In genomic region chr2:164805332-164805718, GRCm38 (mm10) we compare ENCODE assay signal across 8 mouse cellular contexts. TPM values are rescaled to one million over a fixed set of nuclear protein-coding genes. Genes with fewer than 3 reads are reported as not detected.
A peak's percentile ranks its signal among the peaks of the same experiment; 100 is the strongest.
DNase-seq lines count a peak whose midpoint lies in the region; ATAC-seq and TF ChIP-seq lines count a peak whose summit lies in the region.

No protein-coding gene starts in this region.

- peak overlapping the region; percentile 61 for H3K9ac ChIP-seq in heart, postnatal 0 days (replicated peaks; ENCODE audit: low read depth, low read length)
- H3K9ac ChIP-seq in hindbrain, embryonic 16.5 days (ENCODE audit: low read depth, low read length) = peak overlapping the region; percentile 75
- H3K9ac ChIP-seq in midbrain, embryonic 13.5 days (replicated peaks) = peak overlapping the region; percentile 82

- peak overlapping the region; percentile 86 for H3K27ac ChIP-seq in heart, postnatal 0 days (ENCODE audit: low read depth)
- peak overlapping the region; percentile 73 for H3K27ac ChIP-seq in hindbrain, embryonic 16.5 days (ENCODE audit: low read depth, low read length)
- peak overlapping the region; percentile 90 for H3K27ac ChIP-seq in midbrain, embryonic 13.5 days

- H3K4me2 ChIP-seq in heart, postnatal 0 days (ENCODE audit: low read depth, low read length) = peak overlapping the region; percentile 78
- peak overlapping the region; percentile 72 for H3K4me2 ChIP-seq in hindbrain, embryonic 16.5 days (ENCODE audit: low read length)
- peak overlapping the region; percentile 77 for H3K4me2 ChIP-seq in midbrain, embryonic 13.5 days (replicated peaks)

- peak; percentile 39 for ATAC-seq in heart, postnatal 0 days (ENCODE audit: insufficient read depth, low read depth)
- peak; percentile 15 for ATAC-seq in hindbrain, embryonic 16.5 days
- ATAC-seq in midbrain, embryonic 13.5 days = peak; percentile 72; the same call in 1 of the 2 replicates

- DNase-seq in heart, postnatal 0 days (ENCODE audit: low spot score) = no peak
- DNase-seq in heart, postnatal 14 days = no peak
- DNase-seq in brain, adult 2 months (ENCODE audit: low read depth, low spot score) = peak; percentile 67
- no peak for DNase-seq in urinary bladder, postnatal 25 days (ENCODE audit: low spot score)
- no peak for DNase-seq in left cerebral cortex, adult 11 months (ENCODE audit: low spot score)
- no peak for DNase-seq in frontal cortex, adult 2 months (ENCODE audit: extremely low spot score in 1 of 2, low spot score in 1 of 2)

- WGBS in heart, postnatal 0 days = 2% methylated on average over 21 of the region's 21 CpGs
- 2% methylated on average over 21 of the region's 21 CpGs for WGBS in hindbrain, embryonic 16.5 days
- WGBS in midbrain, embryonic 13.5 days = under 1% methylated on average over 21 of the region's 21 CpGs

- intact Hi-C loops in heart, postnatal 14 days (cut with DNase I) = no loop called here

- H3K9me3 ChIP-seq in heart, postnatal 0 days (replicated peaks; ENCODE audit: control insufficient read depth, low read length) = no peaks in the 10 kb centered on the region
- H3K9me3 ChIP-seq in hindbrain, embryonic 16.5 days (ENCODE audit: control insufficient read depth, low read length) = no peaks in the 10 kb centered on the region
- no peaks in the 10 kb centered on the region for H3K9me3 ChIP-seq in midbrain, embryonic 13.5 days

- peaks cover 18% of the 10 kb centered on the region for H3K4me1 ChIP-seq in heart, postnatal 0 days (ENCODE audit: control insufficient read depth, insufficient read depth)
- H3K4me1 ChIP-seq in hindbrain, embryonic 16.5 days (ENCODE audit: control insufficient read depth, insufficient read depth, low read depth, low read length) = peaks cover 21% of the 10 kb centered on the region
- H3K4me1 ChIP-seq in midbrain, embryonic 13.5 days (replicated peaks) = peaks cover 38% of the 10 kb centered on the region

- peak overlapping the region; percentile 81 for H3K4me3 ChIP-seq in heart, postnatal 0 days (ENCODE audit: low read depth, low read length)
- H3K4me3 ChIP-seq in hindbrain, embryonic 16.5 days (ENCODE audit: low read length) = peak overlapping the region; percentile 55
- peak overlapping the region; percentile 85 for H3K4me3 ChIP-seq in midbrain, embryonic 13.5 days (replicated peaks)

- no peak for TF ChIP-seq EP300 in heart, postnatal 0 days (IDR thresholded peaks at IDR 0.05; ENCODE audit: low read depth)

- no peak for TF ChIP-seq CTCF in heart, postnatal 0 days (IDR thresholded peaks at IDR 0.05; ENCODE audit: low read depth)

- H3K36me3 ChIP-seq in heart, postnatal 0 days (replicated peaks; ENCODE audit: control insufficient read depth, insufficient read depth, low read length) = peaks cover 5% of the 10 kb centered on the region; the same call in 1 of the 2 replicates
- H3K36me3 ChIP-seq in hindbrain, embryonic 16.5 days (ENCODE audit: control insufficient read depth, insufficient read depth, low read length) = no peaks in the 10 kb centered on the region
- H3K36me3 ChIP-seq in midbrain, embryonic 13.5 days = peaks cover 35% of the 10 kb centered on the region

- no peaks in the 10 kb centered on the region for H3K27me3 ChIP-seq in heart, postnatal 0 days (ENCODE audit: control insufficient read depth, insufficient read depth, low read length)
- H3K27me3 ChIP-seq in hindbrain, embryonic 16.5 days (replicated peaks; ENCODE audit: control insufficient read depth, insufficient read depth, low read length) = no peaks in the 10 kb centered on the region
- no peaks in the 10 kb centered on the region for H3K27me3 ChIP-seq in midbrain, embryonic 13.5 days

RNA-seq across cellular contexts. Expression of gene Zswim3, which starts 0.4 kb away (rescaled TPM):
- total RNA-seq in heart, postnatal 0 days (2014; rRNA removed; ENCODE audit: low replicate concordance) = 0.93 and 2.8 TPM in 2 replicates
- polyA plus RNA-seq in heart, postnatal 0 days (2015; fragmentation: Nextera tagmentation; extraction: Ambion mirVana) = 3.3 and 3.4 TPM in 2 replicates
- total RNA-seq in heart, postnatal 14 days (2021) = 1 to 10 TPM; 2.4 to 2.6 TPM
- 16.4 and 17.1 TPM in 2 replicates for polyA plus RNA-seq in hindbrain, embryonic 16.5 days (2015; fragmentation: Nextera tagmentation; extraction: Ambion mirVana)
- polyA plus RNA-seq in midbrain, embryonic 13.5 days (2015; fragmentation: Nextera tagmentation; extraction: Ambion mirVana) = 15.2 and 15.5 TPM in 2 replicates
- polyA plus RNA-seq in frontal cortex, adult 2 months (2012; rRNA removed) = 7.7 and 7.9 TPM in 2 replicates

RNA-seq across cellular contexts. Expression of gene Acot8, which starts 0.6 kb away (rescaled TPM):
- total RNA-seq in heart, postnatal 0 days (2014; rRNA removed; ENCODE audit: low replicate concordance) = 10.6 and 28.9 TPM in 2 replicates
- 11.4 and 14.1 TPM in 2 replicates for polyA plus RNA-seq in heart, postnatal 0 days (2015; fragmentation: Nextera tagmentation; extraction: Ambion mirVana)
- total RNA-seq in heart, postnatal 14 days (2021) = 10 to 100 TPM; 11.2 to 11.3 TPM
- polyA plus RNA-seq in hindbrain, embryonic 16.5 days (2015; fragmentation: Nextera tagmentation; extraction: Ambion mirVana) = 22.2 TPM in 2 replicates
- polyA plus RNA-seq in midbrain, embryonic 13.5 days (2015; fragmentation: Nextera tagmentation; extraction: Ambion mirVana) = 19.9 and 20.4 TPM in 2 replicates
- 29.4 and 35.0 TPM in 2 replicates for polyA plus RNA-seq in frontal cortex, adult 2 months (2012; rRNA removed)

RNA-seq across cellular contexts. Expression of gene Zswim1, which starts 17.2 kb away (rescaled TPM):
- total RNA-seq in heart, postnatal 0 days (2014; rRNA removed; ENCODE audit: low replicate concordance) = 5.4 TPM in 2 replicates
- polyA plus RNA-seq in heart, postnatal 0 days (2015; fragmentation: Nextera tagmentation; extraction: Ambion mirVana) = 7.0 and 7.4 TPM in 2 replicates
- total RNA-seq in heart, postnatal 14 days (2021) = 1 to 10 TPM; 3.7 to 5.0 TPM
- polyA plus RNA-seq in hindbrain, embryonic 16.5 days (2015; fragmentation: Nextera tagmentation; extraction: Ambion mirVana) = 26.1 and 32.7 TPM in 2 replicates
- 25.4 and 25.8 TPM in 2 replicates for polyA plus RNA-seq in midbrain, embryonic 13.5 days (2015; fragmentation: Nextera tagmentation; extraction: Ambion mirVana)
- polyA plus RNA-seq in frontal cortex, adult 2 months (2012; rRNA removed) = 18.5 and 19.3 TPM in 2 replicates

RNA-seq across cellular contexts. Expression of gene Snx21, which starts 19.7 kb away (rescaled TPM):
- 46.4 and 98.1 TPM in 2 replicates for total RNA-seq in heart, postnatal 0 days (2014; rRNA removed; ENCODE audit: low replicate concordance)
- polyA plus RNA-seq in heart, postnatal 0 days (2015; fragmentation: Nextera tagmentation; extraction: Ambion mirVana) = 29.8 and 30.8 TPM in 2 replicates
- total RNA-seq in heart, postnatal 14 days (2021) = 10 to 100 TPM; 20.8 to 23.0 TPM
- 45.3 and 47.5 TPM in 2 replicates for polyA plus RNA-seq in hindbrain, embryonic 16.5 days (2015; fragmentation: Nextera tagmentation; extraction: Ambion mirVana)
- 17.2 and 19.1 TPM in 2 replicates for polyA plus RNA-seq in midbrain, embryonic 13.5 days (2015; fragmentation: Nextera tagmentation; extraction: Ambion mirVana)
- polyA plus RNA-seq in frontal cortex, adult 2 months (2012; rRNA removed) = 59.9 and 60.9 TPM in 2 replicates

RNA-seq across cellular contexts. Expression of gene Spata25, which starts 23.0 kb away (rescaled TPM):
- not detected in 2 replicates for total RNA-seq in heart, postnatal 0 days (2014; rRNA removed; ENCODE audit: low replicate concordance)
- not detected in 2 replicates for polyA plus RNA-seq in heart, postnatal 0 days (2015; fragmentation: Nextera tagmentation; extraction: Ambion mirVana)
- total RNA-seq in heart, postnatal 14 days (2021) = 1 to 10 TPM in 1 of 2 experiments, under 1 TPM in 1; 0.86 to 1.0 TPM
- polyA plus RNA-seq in hindbrain, embryonic 16.5 days (2015; fragmentation: Nextera tagmentation; extraction: Ambion mirVana) = not detected in 2 replicates
- polyA plus RNA-seq in midbrain, embryonic 13.5 days (2015; fragmentation: Nextera tagmentation; extraction: Ambion mirVana) = not detected in 2 replicates
- polyA plus RNA-seq in frontal cortex, adult 2 months (2012; rRNA removed) = 0.69 TPM in 1 of 2 replicates, not detected in the other

Comparison
In these comparisons a context has a peak if more than half of its experiments do, and no peak if none do; other contexts are left out.
1. ATAC-seq: peak in every context shown above with its lines; median percentile 72 in midbrain, embryonic 13.5 days; 39 in heart, postnatal 0 days; 15 in hindbrain, embryonic 16.5 days.